Mouse (Mus musculus): Measurements from ENCODE around the gene Twf2. TPM values are rescaled to one million over a fixed set of nuclear protein-coding genes. Genes with fewer than 3 reads are reported as not detected.

The Twf2 gene
- polyA plus RNA-seq (2012; rRNA removed), result 60.9 and 69.0 TPM in 2 replicates

- WGBS, result under 1% methylated on average over 61 of the region's 61 CpGs
- DNase-seq, result peak; percentile 90
- H3K4me3 ChIP-seq (replicated peaks; ENCODE audit: extremely low read depth, low read depth, low read length), result peak within 1 kb of the TSS; percentile 97
- TF ChIP-seq CTCF (IDR thresholded peaks at IDR 0.05; ENCODE audit: insufficient read depth, low read length) (no peak), POLR2A (IDR thresholded peaks at IDR 0.05; ENCODE audit: borderline replicate concordance, extremely low read depth, low read depth, low read length) (peak; percentile 68; the same call in 1 of the 2 replicates)
- H3K4me1 ChIP-seq (ENCODE audit: control insufficient read depth, insufficient read depth, low read length), result peaks cover 25% of the 10 kb centered on the region
Measured at GRCm38 (mm10) chr9:106202819-106203636, at the start of gene Twf2. TSS of gene Twf2 (plus strand) at chr9:106203108.

DNA sequence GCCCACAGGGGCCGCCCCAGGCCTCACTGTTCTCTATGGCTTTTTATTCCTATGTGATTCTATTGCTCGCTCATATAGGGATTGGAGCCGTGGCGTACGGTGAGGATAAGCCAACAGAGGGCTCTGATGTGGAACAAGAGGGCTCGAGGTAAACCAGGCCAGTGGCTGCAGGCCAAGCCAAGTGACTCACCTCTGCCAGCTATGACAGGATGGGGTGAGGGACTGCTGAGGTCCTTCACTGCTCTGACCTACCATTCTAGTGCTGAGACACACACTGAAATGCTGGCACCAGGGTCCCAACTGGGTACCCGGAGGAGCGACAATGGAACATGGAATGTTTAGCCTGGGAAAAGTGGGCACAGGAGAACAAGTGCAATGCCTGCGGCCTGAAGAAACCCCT, 48.8 kb upstream of the Twf2 start:
- H3K4me1 ChIP-seq (ENCODE audit: control insufficient read depth, insufficient read depth, low read length), result no peaks in the 10 kb centered on the region
- WGBS, result 69% methylated on average over 9 of the region's 9 CpGs
- TF ChIP-seq POLR2A (IDR thresholded peaks at IDR 0.05; ENCODE audit: borderline replicate concordance, extremely low read depth, low read depth, low read length), result no peak
- no peak for TF ChIP-seq CTCF (IDR thresholded peaks at IDR 0.05; ENCODE audit: insufficient read depth, low read length)
- H3K4me3 ChIP-seq (replicated peaks; ENCODE audit: extremely low read depth, low read depth, low read length), result no peak overlapping the region
- DNase-seq, result no peak

DNA sequence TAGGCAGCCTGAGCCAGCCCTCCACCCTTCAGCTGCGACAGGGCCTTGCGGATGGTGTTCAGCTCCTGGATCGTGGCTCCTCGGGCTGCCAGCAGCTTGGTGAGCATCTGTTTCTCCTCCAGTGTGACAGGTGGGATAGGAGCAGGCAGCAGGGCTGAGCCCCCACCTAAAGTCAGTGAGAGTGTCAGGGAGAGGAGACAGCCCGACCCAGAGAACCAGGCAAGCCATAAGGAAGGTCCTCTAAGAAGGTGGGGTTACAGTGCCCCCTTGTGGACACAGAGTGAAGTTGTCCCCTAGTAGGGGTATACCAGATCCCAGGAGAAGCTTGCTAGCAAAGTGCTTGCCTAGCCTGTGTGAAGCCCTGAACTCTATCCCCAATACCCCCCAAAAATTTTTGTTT, 46.5 kb upstream of the Twf2 start:
- 71% methylated on average over 5 of the region's 5 CpGs for WGBS

GRCm38 (mm10) chr9:106156921-106157622, 45.8 kb upstream of the Twf2 start:
- Histone ChIP-seq H3K4me3 (replicated peaks; ENCODE audit: extremely low read depth, low read depth, low read length) (no peak overlapping the region), H3K4me1 (ENCODE audit: control insufficient read depth, insufficient read depth, low read length) (peaks cover 3% of the 10 kb centered on the region; the same call in 1 of the 2 replicates)
- no peak for TF ChIP-seq POLR2A (IDR thresholded peaks at IDR 0.05; ENCODE audit: borderline replicate concordance, extremely low read depth, low read depth, low read length)
- no peak for TF ChIP-seq CTCF (IDR thresholded peaks at IDR 0.05; ENCODE audit: insufficient read depth, low read length)
- WGBS, result 80% methylated on average over 21 of the region's 21 CpGs
- DNase-seq, result no peak

More for the DNA sequence above, 46.5 kb upstream of the Twf2 start:
- DNase-seq, result no peak
- TF ChIP-seq CTCF (IDR thresholded peaks at IDR 0.05; ENCODE audit: insufficient read depth, low read length) (peak; percentile 22; the same call in 1 of the 2 replicates), POLR2A (IDR thresholded peaks at IDR 0.05; ENCODE audit: borderline replicate concordance, extremely low read depth, low read depth, low read length) (no peak)
- no peak overlapping the region for H3K4me3 ChIP-seq (replicated peaks; ENCODE audit: extremely low read depth, low read depth, low read length)
- peaks cover 3% of the 10 kb centered on the region; the same call in 1 of the 2 replicates for H3K4me1 ChIP-seq (ENCODE audit: control insufficient read depth, insufficient read depth, low read length)

- 85% methylated on average over 10 of the region's 10 CpGs for WGBS
- DNase-seq, result no peak
- peaks cover 3% of the 10 kb centered on the region; the same call in 1 of the 2 replicates for H3K4me1 ChIP-seq (ENCODE audit: control insufficient read depth, insufficient read depth, low read length)
- H3K4me3 ChIP-seq (replicated peaks; ENCODE audit: extremely low read depth, low read depth, low read length), result no peak overlapping the region
- TF ChIP-seq CTCF (IDR thresholded peaks at IDR 0.05; ENCODE audit: insufficient read depth, low read length), result no peak
- TF ChIP-seq POLR2A (IDR thresholded peaks at IDR 0.05; ENCODE audit: borderline replicate concordance, extremely low read depth, low read depth, low read length), result no peak
Measured at GRCm38 (mm10) chr9:106157623-106157925, 45.3 kb upstream of the Twf2 start.

DNA sequence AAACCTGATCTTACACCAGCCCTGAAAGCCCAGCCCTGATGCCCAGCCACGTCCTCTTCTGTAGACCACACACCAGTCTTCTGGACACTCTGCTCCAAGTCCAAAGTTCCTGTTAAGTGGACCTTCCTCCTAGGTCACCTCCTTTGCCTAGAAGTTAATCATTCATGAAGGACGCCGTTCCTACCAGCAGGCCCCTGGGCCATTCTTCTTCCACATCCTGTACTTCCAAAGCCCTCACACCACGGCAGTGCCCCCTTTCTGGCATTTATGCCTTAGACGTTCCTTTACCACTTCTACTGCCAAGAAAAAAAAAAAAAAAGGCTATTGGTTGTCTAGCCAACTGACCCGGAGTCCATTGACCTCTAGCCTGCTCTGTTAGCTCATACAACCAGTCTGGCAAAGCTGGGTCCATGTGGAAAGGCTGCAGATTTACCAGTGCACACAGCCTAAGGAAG, 44.8 kb upstream of the Twf2 start, which contains the start of gene Glyctk:
Glyctk (minus strand) TSS at position 102 of the 455 bp plus-strand sequence.
- peaks cover 3% of the 10 kb centered on the region; the same call in 1 of the 2 replicates for H3K4me1 ChIP-seq (ENCODE audit: control insufficient read depth, insufficient read depth, low read length)
- TF ChIP-seq POLR2A (IDR thresholded peaks at IDR 0.05; ENCODE audit: borderline replicate concordance, extremely low read depth, low read depth, low read length) (no peak), CTCF (IDR thresholded peaks at IDR 0.05; ENCODE audit: insufficient read depth, low read length) (no peak)
- DNase-seq, result no peak
- H3K4me3 ChIP-seq (replicated peaks; ENCODE audit: extremely low read depth, low read depth, low read length), result no peak within 1 kb of the TSS
- 73% methylated on average over 6 of the region's 6 CpGs for WGBS

DNA sequence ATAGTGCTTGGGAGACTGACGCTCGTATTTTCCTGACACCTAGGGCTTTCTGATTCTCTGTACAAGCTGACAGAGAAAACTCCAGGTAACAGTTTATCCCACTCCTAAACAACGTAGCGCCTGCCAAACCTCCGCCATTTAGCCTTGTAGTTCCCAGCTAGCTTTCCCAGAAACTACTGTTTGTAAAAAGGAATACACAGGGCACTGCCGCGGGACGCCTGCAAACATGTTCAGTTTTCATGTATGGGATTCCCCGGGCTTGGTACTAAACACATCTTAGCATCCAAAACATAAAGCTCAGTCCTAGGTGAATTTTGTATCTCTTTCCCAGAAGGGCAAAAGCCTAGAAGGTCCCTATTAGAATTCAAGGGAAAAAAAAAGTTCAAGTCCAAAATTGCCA, 43.7 kb upstream of the Twf2 start:
- 83% methylated on average over 9 of the region's 9 CpGs for WGBS
- DNase-seq, result no peak
- peaks cover 3% of the 10 kb centered on the region; the same call in 1 of the 2 replicates for H3K4me1 ChIP-seq (ENCODE audit: control insufficient read depth, insufficient read depth, low read length)
- no peak for TF ChIP-seq CTCF (IDR thresholded peaks at IDR 0.05; ENCODE audit: insufficient read depth, low read length)
- TF ChIP-seq POLR2A (IDR thresholded peaks at IDR 0.05; ENCODE audit: borderline replicate concordance, extremely low read depth, low read depth, low read length), result no peak
- H3K4me3 ChIP-seq (replicated peaks; ENCODE audit: extremely low read depth, low read depth, low read length), result no peak overlapping the region

DNA sequence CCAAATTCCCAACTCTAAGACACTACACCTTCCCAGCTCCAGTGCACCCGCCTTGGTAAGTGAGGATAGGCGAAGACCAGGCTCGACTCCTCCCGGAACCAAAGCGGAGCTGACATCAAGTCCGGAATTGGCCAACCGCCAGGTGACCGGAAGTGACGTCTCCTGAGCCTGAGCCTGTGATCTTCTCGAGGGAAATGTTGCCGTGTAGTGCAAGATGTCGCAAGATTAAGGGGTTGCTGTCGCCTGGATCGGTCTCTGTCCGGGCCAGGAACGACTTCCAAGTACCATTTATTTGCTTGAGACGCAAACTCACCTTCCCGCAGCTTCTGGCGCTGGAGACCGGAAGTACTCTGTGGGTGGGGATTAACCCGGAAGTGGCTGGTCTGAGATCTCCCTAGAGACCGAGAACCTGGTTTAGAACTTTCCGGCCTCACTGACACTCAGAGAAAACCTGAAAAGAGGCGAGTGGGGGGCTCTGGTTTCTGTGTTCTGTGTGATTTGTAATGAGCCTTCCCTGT, 43.1 kb upstream of the Twf2 start:
- TF ChIP-seq CTCF (IDR thresholded peaks at IDR 0.05; ENCODE audit: insufficient read depth, low read length) (no peak), POLR2A (IDR thresholded peaks at IDR 0.05; ENCODE audit: borderline replicate concordance, extremely low read depth, low read depth, low read length) (peak; percentile 86; the same call in 1 of the 2 replicates)
- Histone ChIP-seq H3K4me1 (ENCODE audit: control insufficient read depth, insufficient read depth, low read length) (peaks cover 3% of the 10 kb centered on the region; the same call in 1 of the 2 replicates), H3K4me3 (replicated peaks; ENCODE audit: extremely low read depth, low read depth, low read length) (peak overlapping the region; percentile 77)
- peak; percentile 97 for DNase-seq
- WGBS, result 1% methylated on average over 24 of the region's 24 CpGs

GRCm38 (mm10) chr9:106160426-106160825, 42.5 kb upstream of the Twf2 start:
- 32% methylated on average over 5 of the region's 5 CpGs for WGBS
- no peak for DNase-seq
- Histone ChIP-seq H3K4me1 (ENCODE audit: control insufficient read depth, insufficient read depth, low read length) (peaks cover 3% of the 10 kb centered on the region; the same call in 1 of the 2 replicates), H3K4me3 (replicated peaks; ENCODE audit: extremely low read depth, low read depth, low read length) (peak overlapping the region; percentile 77)
- no peak for TF ChIP-seq CTCF (IDR thresholded peaks at IDR 0.05; ENCODE audit: insufficient read depth, low read length)
- TF ChIP-seq POLR2A (IDR thresholded peaks at IDR 0.05; ENCODE audit: borderline replicate concordance, extremely low read depth, low read depth, low read length), result no peak
